Mouse (Mus musculus): Measurements from ENCODE around the gene Tmem131l.

Tmem131l gene

GRCm38 (mm10) chr3:83976161-83976560, 63.8 kb downstream of the Tmem131l start:
- DNase-seq, result no peak

DNA sequence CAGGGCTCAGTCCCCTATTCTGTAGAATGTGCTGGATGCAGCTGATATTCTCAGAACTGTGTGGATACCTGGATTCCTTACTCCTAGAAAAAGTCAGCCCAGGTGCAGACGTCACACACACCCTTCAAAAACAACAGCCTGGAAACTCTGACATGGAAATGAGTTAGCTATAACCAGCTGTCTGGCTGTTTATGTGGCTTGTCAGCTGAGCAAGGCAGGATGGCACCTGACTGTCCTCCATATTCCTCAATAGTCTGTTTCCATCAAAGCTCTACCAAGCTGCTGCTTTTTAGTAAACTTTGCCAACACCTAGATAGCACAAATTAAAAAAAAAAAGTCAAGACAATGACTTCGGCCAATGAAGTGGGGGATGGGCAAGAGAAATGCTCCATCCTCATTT, 66.6 kb downstream of the Tmem131l start:
- DNase-seq, result no peak

- DNase-seq, result no peak
Observed at GRCm38 (mm10) chr3:83970629-83971028, 69.3 kb downstream of the Tmem131l start.

- DNase-seq, result no peak
Observed at GRCm38 (mm10) chr3:83969081-83969480, 70.9 kb downstream of the Tmem131l start.

DNA sequence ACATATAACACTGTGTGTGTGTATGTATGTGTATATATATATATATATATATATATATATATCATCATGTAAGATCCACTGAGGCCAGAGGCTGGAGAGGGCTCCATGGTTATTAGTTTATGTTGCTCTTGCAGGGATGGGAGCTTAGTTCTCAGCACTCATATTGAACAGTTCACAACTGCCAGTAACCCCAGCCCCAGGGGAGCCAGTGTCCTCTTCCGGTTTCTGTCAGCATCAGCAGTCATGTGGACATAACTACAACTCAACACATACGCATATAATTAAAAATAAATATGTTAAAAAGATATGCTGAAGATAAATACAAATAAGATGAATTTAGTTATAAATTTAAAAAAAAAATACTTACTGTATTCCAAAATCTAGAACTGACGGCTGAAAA, 72.2 kb downstream of the Tmem131l start:
- DNase-seq, result no peak

DNA sequence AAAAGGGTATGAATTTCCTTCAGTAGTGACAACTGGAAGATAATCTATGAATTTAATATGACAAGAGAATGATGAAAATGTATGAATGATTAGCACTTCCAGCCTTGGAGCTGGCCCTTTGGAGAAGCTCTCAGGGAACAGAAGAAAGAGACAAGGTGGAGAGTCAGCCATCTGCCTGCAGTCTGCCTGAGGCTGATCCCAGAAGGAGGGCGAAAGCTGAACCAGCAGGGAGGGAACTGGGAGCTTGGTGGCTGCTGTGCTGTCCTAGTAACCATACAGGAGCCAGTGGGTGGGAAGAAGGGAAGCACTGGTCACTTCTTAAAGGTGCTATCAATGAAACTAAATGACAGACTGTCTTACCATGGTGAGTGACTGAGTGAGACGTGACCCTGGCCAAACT, 74.6 kb downstream of the Tmem131l start:
- DNase-seq, result no peak

DNA sequence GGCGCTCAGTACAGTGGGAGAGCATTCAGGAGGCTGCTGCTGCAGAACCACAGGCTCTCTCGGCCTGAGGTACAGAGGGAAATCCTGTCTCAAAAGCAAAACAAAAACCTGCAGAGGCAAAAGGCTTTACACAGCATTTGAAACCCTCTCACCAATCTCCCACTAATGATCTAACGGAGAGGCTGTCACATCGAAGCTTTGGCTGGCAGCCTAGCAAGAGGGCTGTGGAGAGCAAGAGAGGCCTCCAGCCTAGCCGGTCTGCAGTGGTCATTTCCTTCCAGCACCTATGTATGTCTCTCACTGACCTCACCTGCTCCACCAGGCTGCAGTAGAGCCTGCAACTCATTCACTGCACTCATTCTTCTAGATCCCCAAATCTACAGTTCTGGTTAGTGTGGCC, 76.3 kb downstream of the Tmem131l start:
- no peak for DNase-seq

DNA sequence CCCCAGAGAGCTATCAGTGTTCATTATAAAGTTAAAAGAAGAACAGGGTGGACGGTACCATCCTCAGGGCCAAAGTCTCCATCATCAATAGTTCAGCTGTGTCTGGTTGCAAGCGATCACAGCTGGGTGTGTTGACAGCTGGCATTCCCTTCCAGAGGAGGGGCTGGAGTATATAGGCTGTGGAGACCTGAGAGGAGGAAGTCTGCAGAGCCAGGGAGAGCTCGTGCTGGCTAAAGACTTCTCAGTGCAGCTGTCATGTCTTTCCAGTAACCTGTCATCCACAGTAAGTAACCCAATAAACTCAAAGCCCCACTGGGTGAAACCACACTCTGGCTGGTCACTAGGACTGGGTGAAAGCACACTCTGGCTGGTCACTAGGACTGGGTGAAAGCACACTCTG, 77.4 kb downstream of the Tmem131l start:
- no peak for DNase-seq

DNA sequence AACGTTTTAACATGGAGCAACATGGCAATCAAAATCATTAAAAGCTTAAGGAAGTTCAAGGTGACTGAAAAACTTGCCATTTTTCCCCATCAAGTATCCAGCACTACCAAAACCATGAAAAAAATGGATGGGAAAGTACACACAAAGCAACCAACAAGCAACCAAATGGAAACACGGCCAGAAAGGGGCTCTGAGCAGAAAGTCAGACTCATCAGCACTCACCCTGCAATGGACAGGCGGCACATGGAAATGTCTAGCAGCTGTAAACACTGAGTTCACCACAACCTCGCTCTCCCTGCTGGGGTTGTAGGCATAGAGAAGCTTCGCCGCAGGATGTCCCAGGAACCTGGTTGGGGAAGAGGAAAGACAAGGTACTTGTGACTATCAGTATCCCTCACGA, 77.9 kb downstream of the Tmem131l start:
- no peak for DNase-seq

DNA sequence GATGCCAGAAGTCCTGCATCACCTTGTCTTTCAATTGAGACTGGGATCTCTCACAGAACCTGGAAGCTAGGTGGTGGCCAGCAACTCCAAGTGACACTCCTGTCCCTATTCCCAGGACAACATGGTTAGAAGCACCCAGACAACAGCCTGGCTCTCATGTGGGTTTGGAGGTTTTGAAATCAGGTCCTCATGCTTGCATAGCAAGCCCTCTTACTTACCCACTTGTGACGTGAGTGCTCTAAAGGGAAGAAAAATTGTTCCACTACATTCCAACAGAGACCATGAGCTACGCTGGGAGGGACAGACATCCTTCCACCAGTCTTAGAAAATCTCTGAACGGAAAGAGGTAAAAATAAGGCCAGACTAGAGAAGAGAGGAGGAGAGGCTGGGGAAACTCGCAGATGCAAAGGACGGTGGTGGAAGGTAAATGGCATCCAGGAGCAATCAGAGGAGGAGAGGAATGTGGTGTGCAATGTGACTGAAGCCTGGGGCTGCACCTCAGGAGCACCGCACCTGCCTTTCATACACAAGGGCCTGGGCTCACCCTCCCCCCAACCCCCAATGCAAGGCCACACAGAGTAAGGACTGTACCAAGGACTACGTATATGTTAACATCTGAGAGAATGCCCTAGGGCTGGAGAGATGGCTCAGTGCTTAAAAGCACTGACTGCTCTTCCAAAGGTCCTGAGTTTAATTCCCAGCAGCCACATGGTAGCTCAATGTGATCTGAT, 80.9 kb downstream of the Tmem131l start:
- DNase-seq, result no peak

DNA sequence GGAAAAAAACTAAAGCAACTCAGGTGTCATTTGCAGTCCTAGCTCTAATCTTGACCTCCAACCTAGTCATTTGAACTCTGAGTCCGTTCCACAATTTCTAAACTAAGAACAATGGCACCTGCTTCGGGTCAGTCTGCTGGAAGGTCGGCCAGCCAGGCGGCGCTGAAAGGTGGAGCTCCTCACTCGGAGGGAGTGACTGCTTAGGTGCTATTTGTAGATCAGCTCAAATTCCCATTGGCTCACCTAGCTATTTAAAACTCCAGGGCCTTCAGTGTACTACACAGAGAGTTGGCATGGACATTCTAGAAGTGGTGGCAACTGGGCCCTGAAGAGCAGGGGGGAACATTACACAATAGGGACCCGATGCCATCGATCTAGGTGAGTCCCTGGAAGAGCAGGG, 86.1 kb downstream of the Tmem131l start:
- DNase-seq, result no peak

GRCm38 (mm10) chr3:83948801-83949200, 91.2 kb downstream of the Tmem131l start:
- DNase-seq, result no peak

GRCm38 (mm10) chr3:83947476-83948245, 92.3 kb downstream of the Tmem131l start:
- no peak for DNase-seq

DNA sequence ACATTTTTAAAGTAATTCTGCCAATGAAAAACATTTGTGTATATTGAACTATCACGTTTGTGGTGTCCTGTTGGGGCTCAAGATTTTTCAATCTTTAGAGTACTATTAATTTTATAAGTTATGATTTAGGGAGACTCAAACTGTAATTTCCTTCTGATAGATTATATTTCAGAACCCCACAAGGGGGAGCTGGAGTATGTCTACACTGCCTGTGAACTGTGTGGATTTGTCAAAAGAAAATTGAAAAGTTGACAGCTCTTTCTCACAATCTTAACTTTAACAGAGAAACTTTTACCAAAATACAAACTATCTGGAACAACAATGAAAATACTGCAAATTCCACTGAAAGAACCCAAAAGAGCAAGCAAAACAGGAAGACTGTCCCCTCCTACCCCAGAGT, 93.1 kb downstream of the Tmem131l start:
- no peak for DNase-seq

DNA sequence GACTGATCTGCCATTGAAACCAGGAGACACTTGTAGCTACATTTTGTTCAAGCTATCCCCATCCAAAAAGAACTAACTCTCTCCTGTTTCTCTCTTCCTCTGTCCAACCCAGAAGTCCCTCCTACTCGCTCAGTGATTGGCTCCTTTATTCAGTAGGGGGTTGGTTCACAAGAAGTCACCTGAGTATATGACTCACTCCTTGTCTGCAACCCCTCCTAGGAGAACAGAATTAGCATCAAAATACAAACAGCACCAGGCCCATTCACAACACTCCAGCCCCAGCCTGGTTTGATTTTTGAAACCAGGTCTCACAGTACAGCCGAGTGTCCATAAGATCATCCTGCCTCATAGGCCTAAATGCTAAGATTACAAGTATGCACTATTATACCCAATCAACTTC, 96.3 kb downstream of the Tmem131l start:
- DNase-seq, result no peak

DNA sequence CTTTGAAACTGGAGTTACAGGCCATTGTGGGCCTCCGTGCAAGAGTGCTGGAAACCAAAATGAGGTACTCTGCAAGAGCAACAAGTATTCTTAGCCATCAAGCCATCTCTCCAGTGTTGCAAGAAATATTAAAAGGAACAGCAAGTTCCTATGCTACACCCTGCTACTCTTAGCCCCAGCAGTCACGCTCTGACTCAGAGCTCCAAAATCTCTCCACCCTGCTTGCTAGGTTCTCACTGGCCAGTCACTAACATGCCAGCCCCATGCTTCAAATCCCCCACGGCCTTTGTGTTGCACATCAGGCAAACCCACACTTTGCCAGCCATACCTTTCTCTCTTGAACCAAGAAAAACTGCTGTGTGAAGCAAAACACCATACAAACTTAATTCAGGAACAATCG, 96.8 kb downstream of the Tmem131l start:
- DNase-seq, result no peak

DNA sequence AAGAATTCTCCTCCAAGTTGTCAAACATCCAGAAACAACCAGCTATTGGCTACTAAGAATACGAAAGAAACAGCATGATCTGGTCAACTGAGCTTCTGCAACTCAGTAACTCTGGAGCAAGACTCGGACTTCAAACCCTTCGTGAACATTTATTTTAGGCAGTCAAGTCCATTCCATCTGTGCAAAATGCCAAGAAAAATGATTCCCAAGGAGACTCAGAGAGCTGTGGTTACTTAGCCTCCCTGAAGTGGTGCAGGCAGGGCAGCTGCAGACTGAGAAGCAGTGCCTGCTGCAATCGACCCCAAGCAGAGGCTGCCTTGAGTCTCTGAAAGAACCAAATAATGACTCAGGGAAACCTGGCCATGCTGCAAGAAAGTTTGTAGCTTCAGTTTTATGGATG, 98.1 kb downstream of the Tmem131l start:
- no peak for DNase-seq

- DNase-seq, result no peak
Observed at GRCm38 (mm10) chr3:83938871-83939270, 101.1 kb downstream of the Tmem131l start.

- DNase-seq, result no peak
Observed at GRCm38 (mm10) chr3:83934514-83934913, 105.5 kb downstream of the Tmem131l start.

- peak; percentile 64 for DNase-seq
Observed at GRCm38 (mm10) chr3:83915768-83916496, 124.0 kb downstream of the Tmem131l start.

- no peak for DNase-seq
Observed at GRCm38 (mm10) chr3:83915102-83915501, 124.9 kb downstream of the Tmem131l start.

DNA sequence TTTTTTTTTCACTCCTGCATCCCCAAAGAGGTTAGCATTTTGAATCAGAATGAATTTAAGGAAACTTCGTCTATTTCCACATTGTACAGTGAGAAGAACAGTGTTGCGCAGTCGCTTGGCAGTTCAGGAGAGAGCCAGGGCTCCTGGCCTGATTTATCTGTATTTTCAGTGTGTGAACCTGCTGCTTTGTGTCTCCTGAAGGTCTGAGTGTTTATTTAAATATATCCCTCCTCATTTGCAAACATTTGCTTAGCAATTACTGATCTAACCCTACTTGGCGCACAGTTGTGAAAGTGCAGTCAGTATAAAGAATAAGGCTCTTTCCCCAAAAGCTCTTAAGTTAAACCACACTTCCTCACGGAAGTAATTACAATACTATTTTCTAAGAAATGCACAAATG, 129.3 kb downstream of the Tmem131l start:
- DNase-seq, result no peak

- DNase-seq, result no peak
Observed at GRCm38 (mm10) chr3:83906185-83906584, 133.8 kb downstream of the Tmem131l start.

GRCm38 (mm10) chr3:83905161-83905560, 134.8 kb downstream of the Tmem131l start:
- DNase-seq, result no peak

Measured in kidney, adult 18-20 months (tissue).